Mouse (Mus musculus) heart, embryonic 13.5 days (tissue): ENCODE results near the gene Ccdc121. TPM values are rescaled to one million over a fixed set of nuclear protein-coding genes. Genes with fewer than 3 reads are reported as not detected.

Experiments used
- ATAC-seq: fragments of 200-750 bp; cut with Nextera tagmentation; 2 replicates; pipeline ENCODE4 v1.8.0; 2017; ENCODE audit warnings: moderate TSS enrichment; ENCODE audit not compliant: insufficient number of reproducible peaks, low FRiP score, low TSS enrichment; ENCODE audit errors: extremely low read depth
- H3K27ac ChIP-seq: fragments of 300-500 bp; sonication (generic); replicated peaks from 2 replicates; pipeline ENCODE4 v1.5.1; 2015; ENCODE audit warnings: moderate library complexity, mild to moderate bottlenecking, inconsistent platforms
- H3K27me3 ChIP-seq: fragments of 300-500 bp; sonication (generic); replicated peaks from 2 replicates; pipeline ENCODE4 v1.6.1; 2015; ENCODE audit warnings: mild to moderate bottlenecking, inconsistent platforms
- H3K36me3 ChIP-seq: fragments of 300-500 bp; sonication (generic); 2 replicates; pipeline ENCODE4 v1.6.1; 2015; ENCODE audit warnings: mild to moderate bottlenecking, inconsistent platforms
- H3K4me1 ChIP-seq: fragments of 300-500 bp; sonication (generic); 2 replicates; pipeline ENCODE4 v1.6.1; 2015; ENCODE audit warnings: inconsistent platforms
- H3K4me2 ChIP-seq: fragments of 300-500 bp; sonication (generic); 2 replicates; pipeline ENCODE4 v1.6.1; 2015; ENCODE audit warnings: inconsistent platforms, mild to moderate bottlenecking, moderate library complexity
- H3K4me3 ChIP-seq: fragments of 300-500 bp; sonication (generic); 2 replicates; pipeline ENCODE4 v1.5.1; 2015; ENCODE audit warnings: moderate library complexity, mild to moderate bottlenecking, inconsistent platforms
- H3K9ac ChIP-seq: fragments of 300-500 bp; sonication (generic); 2 replicates; pipeline ENCODE4 v1.6.1; 2015; ENCODE audit warnings: inconsistent platforms, mild to moderate bottlenecking, moderate library complexity
- H3K9me3 ChIP-seq: fragments of 300-500 bp; sonication (generic); 2 replicates; pipeline ENCODE4 v1.6.1; 2016; ENCODE audit warnings: inconsistent platforms
- WGBS: fragments of 180-500 bp; shearing (Covaris S2); methylation state at CpG from one replicate; pipeline ENCODE4 v1.1.7; 2015; ENCODE audit warnings: mixed read lengths; 5-methylcytosine and 5-hydroxymethylcytosine counted together
- polyA plus RNA-seq: library from polyadenylated mRNA; unstranded; fragments of >200 nt; fragmentation: Nextera tagmentation; extraction: Ambion mirVana; gene quantifications from 2 replicates; pipeline ENCODE4 v1.2.1, GENCODE M21; 2015

Gene Ccdc121
- polyA plus RNA-seq, 1 experiment from 2014 or later = 0.20 TPM

- ATAC-seq = no peak
- Histone ChIP-seq H3K27ac (no peak overlapping the region), H3K36me3 (no peaks in the 10 kb centered on the region), H3K4me2 (no peak overlapping the region), H3K27me3 (0 out of 2 replicates have a peak, but pooled peaks cover 4% of the 10 kb centered on the region), H3K4me1 (peaks cover 31% of the 10 kb centered on the region), H3K4me3 (no peak overlapping the region), H3K9me3 (no peaks in the 10 kb centered on the region), H3K9ac (no peak overlapping the region)
- WGBS = 49% methylated on average over 8 of the region's 8 CpGs
Measured at GRCm38 (mm10) chr1:181462051-181462905, 49.0 kb downstream of the Ccdc121 start.

DNA sequence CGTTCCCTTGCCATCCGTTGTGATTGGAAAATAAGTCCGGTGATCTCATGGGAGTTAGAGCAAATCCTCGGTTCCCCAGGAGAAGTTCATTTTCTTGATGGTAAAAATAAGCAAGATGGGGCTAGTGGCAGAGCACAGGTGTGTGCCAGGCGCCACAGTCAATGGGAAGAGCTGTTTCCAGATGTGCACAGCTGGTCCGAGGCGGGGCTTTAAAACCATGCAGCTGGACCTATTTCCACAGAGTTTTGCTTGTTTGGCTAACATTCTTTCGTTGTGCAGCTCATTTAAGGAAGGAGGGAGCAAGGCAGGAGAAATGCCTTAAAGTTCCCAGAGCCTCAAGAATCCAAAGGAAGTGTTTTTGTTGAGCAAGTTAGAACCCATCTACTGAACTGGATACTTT is 49.8 kb downstream of the Ccdc121 start:
- no peak overlapping the region for H3K9ac ChIP-seq
- 82% methylated on average over 8 of the region's 8 CpGs for WGBS
- no peak for ATAC-seq

DNA sequence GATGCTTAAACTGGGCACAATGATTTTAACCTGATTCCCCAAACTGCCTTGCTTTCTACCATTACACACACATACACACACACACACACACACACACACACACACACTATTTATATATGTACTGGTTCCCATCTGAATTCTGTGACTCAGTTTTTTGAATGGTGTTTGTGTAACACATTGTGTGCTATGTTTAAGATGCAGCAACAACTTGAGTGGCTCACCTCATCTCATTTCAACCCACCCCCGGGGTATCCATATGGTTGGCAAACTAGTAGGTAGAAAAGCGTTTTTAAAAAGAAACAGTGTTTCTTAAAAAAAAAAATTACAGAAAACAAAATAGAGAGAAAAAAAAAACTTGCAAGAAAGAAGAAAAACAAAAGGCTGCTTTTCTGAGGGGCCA is 51.0 kb downstream of the Ccdc121 start:
- no peak for ATAC-seq
- WGBS = 72% methylated on average over 2 of the region's 2 CpGs

More for the DNA sequence above, 49.8 kb downstream of the Ccdc121 start:
- H3K4me3 ChIP-seq = no peak overlapping the region
- 0 out of 2 replicates have a peak, but pooled peaks cover 4% of the 10 kb centered on the region for H3K27me3 ChIP-seq
- H3K36me3 ChIP-seq = no peaks in the 10 kb centered on the region
- no peaks in the 10 kb centered on the region for H3K9me3 ChIP-seq
- H3K27ac ChIP-seq = no peak overlapping the region
- H3K4me1 ChIP-seq = peaks cover 23% of the 10 kb centered on the region
- no peak overlapping the region for H3K4me2 ChIP-seq

More for the DNA sequence above, 51.0 kb downstream of the Ccdc121 start:
- no peak overlapping the region for H3K4me3 ChIP-seq
- no peaks in the 10 kb centered on the region for H3K9me3 ChIP-seq
- 0 out of 2 replicates have a peak, but pooled peaks cover 4% of the 10 kb centered on the region for H3K27me3 ChIP-seq
- H3K36me3 ChIP-seq = no peaks in the 10 kb centered on the region
- H3K4me1 ChIP-seq = peaks cover 15% of the 10 kb centered on the region
- no peak overlapping the region for H3K9ac ChIP-seq
- H3K4me2 ChIP-seq = no peak overlapping the region
- no peak overlapping the region for H3K27ac ChIP-seq

Other genes starting within 250 kb of the Ccdc121 start
- gene Cnih3, start 158.8 kb downstream of the Ccdc121 start, polyA plus RNA-seq = 0.39 and 0.51 TPM in 2 replicates
- gene Dnah14, start 65.1 kb upstream of the Ccdc121 start, polyA plus RNA-seq = 0.64 and 0.83 TPM in 2 replicates